Mouse (Mus musculus) stomach, postnatal 0 days (tissue): ENCODE results near the gene Cenpm.

Experiments used
- CTCF ChIP-seq: IDR thresholded peaks from 2 replicates; pipeline ENCODE4 v1.5.1; 2016; ENCODE audit warnings: antibody characterized with exemption, low read depth, mild to moderate bottlenecking, moderate library complexity
- EP300 ChIP-seq: optimal IDR thresholded peaks from 2 replicates; pipeline ENCODE3; 2016; ENCODE audit warnings: antibody characterized with exemption

- TF ChIP-seq CTCF, result no peak
- TF ChIP-seq EP300, result no peak
Observed at GRCm38 (mm10) chr15:82230098-82230611, 14.4 kb downstream of the Cenpm start.
